Mouse (Mus musculus) gastrocnemius, postnatal 25 days (tissue): ENCODE measurements at regions not wholly inside any gene's neighbourhood (a gene's known extent, or its start where the extent isn't known, plus 50 kb on each side); places are given as distances from the start of the nearest gene placed in this dataset.

Source experiments
- DNase-seq: peaks from one replicate; pipeline ENCODE4 v3.0.0; 2022

DNA sequence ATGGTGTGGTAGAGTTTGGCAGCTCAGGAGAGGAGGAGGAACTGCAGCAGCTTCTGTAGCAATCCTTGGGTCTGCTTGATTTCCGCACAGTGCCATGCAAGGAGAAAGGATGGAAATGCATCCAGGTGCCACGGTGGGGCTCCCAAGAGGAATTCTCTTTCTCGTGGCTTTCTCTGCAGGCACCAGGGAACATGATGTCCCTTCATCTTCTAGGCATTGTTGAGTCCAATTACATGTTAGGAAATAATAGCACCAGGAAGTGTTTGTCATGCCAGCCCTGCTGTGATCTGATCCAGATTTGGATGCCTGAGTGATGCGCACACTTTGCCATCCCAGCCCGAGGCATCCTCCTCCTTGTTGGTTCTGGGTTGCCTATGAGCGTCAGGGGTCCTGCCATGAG, 72.6 kb upstream of the Agap1 start:
- DNase-seq: no peak

- DNase-seq: no peak
These were observed 69.5 kb upstream of the Agap1 start for GRCm38 (mm10) chr1:89385111-89385510.

DNA sequence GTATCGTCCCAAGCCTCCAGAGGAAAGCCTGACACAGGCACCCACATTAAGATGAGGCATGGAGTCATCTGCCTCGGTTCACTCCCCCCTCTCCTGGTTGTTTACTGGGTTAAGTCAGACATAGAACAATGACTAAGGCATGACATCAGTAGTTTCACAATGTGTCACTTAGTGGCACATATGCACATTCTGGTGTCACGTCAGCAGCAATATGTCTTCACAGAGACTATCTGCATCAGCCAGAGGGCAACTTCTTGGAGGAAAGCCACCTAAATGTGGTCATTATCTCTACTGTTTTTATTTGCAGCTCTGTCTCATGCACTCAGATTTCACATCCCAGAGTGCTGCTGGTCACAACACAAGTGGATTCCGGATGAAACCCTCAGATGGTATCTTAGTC, 61.9 kb upstream of the Agap1 start:
- DNase-seq: no peak

GRCm38 (mm10) chr1:89394471-89394870, 60.1 kb upstream of the Agap1 start:
- DNase-seq: no peak

GRCm38 (mm10) chr1:89400734-89401202, 53.8 kb upstream of the Agap1 start:
- DNase-seq: no peak

- DNase-seq: no peak
These were observed 51.9 kb upstream of the Agap1 start for GRCm38 (mm10) chr1:89402513-89403210.

DNA sequence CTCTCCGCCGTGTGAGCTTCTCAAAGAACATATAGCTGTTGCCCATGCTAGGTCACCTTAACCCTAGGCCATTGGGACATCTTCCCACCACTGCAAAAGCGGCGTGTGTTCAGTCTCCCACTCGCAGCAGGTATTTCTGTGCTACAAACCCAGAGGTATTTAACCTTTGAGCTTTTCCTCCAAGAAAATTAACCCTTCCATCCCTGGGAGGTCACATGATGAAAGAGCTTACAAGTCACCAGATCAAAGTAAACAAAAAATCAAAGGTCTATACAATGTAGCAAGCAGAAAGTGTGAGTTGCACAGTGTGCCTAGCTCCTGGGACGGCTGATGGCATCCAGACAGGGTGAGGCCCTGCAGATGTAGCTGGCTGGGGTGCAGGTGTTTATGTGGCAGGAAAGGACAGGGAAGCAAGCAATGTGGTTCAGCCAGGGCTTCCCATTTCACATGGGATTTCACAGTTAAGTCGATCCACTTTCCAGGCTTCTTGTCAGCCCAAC, 51.0 kb upstream of the Agap1 start:
- DNase-seq: no peak
